Mouse (Mus musculus): Measurements from ENCODE around the gene Sdk2. TPM values are rescaled to one million over a fixed set of nuclear protein-coding genes. Genes with fewer than 3 reads are reported as not detected.

Sdk2 gene
- total and polyA plus RNA-seq, 3 experiments, result 1.2 to 4.8 (median 1.3) TPM

- Histone ChIP-seq H3K27me3 (replicated peaks) (no peaks in the 10 kb centered on the region), H3K27ac (ENCODE audit: insufficient read depth, low read depth) (no peak overlapping the region), H3K9ac (ENCODE audit: insufficient read depth, low read depth) (no peak overlapping the region), H3K4me3 (replicated peaks in 1 of 3; ENCODE audit: low read depth in 2 of 3, low read length in 2 of 3, poor library complexity in 1 of 3) (no peak overlapping the region), H3K36me3 (replicated peaks in 1 of 2; ENCODE audit: control insufficient read depth in 1 of 2, insufficient read depth in 1 of 2, low read length in 1 of 2) (no peaks in the 10 kb centered on the region), H3K4me1 (ENCODE audit: control insufficient read depth in 1 of 2, insufficient read depth in 2 of 2) (peaks cover 6 to 44% of the 10 kb centered on the region in 2 experiments), H3K4me2 (ENCODE audit: insufficient read depth, low read depth, poor library complexity, severe bottlenecking) (no peak overlapping the region), H3K9me3 (replicated peaks; ENCODE audit: low read length) (no peaks in the 10 kb centered on the region), H3K79me2 (replicated peaks; ENCODE audit: control insufficient read depth, extremely low read depth, insufficient read depth, poor library complexity, severe bottlenecking) (no peaks in the 10 kb centered on the region)
- no peak for DNase-seq (ENCODE audit: extremely low read depth)
- no peak for TF ChIP-seq POLR2AphosphoS2 (IDR thresholded peaks at IDR 0.05; ENCODE audit: low read depth, low read length)
- TF ChIP-seq TCF12 (IDR thresholded peaks at IDR 0.05; ENCODE audit: low read depth, low read length), result no peak
- no peak for TF ChIP-seq MAZ (IDR thresholded peaks at IDR 0.05; ENCODE audit: low read depth, low read length)
- TF ChIP-seq ELF1 (IDR thresholded peaks at IDR 0.05; ENCODE audit: low read depth, low read length), result no peak
- TF ChIP-seq USF1 (IDR thresholded peaks at IDR 0.05; ENCODE audit: low read depth, low read length), result no peak
- no peak for TF ChIP-seq HCFC1 (IDR thresholded peaks at IDR 0.05; ENCODE audit: low read depth, low read length)
- TF ChIP-seq UBTF (IDR thresholded peaks at IDR 0.05; ENCODE audit: low read depth, low read length), result no peak
- no peak for TF ChIP-seq CHD1 (IDR thresholded peaks at IDR 0.05; ENCODE audit: low read depth, low read length)
- TF ChIP-seq EP300 (IDR thresholded peaks at IDR 0.05; ENCODE audit: low read length), result no peak
- TF ChIP-seq USF2 (conservative IDR thresholded peaks at IDR 0.05; ENCODE audit: low read depth, low read length), result no peak
- no peak for TF ChIP-seq NRF1 (IDR thresholded peaks at IDR 0.05; ENCODE audit: low read depth, low read length)
- TF ChIP-seq JUND (conservative IDR thresholded peaks at IDR 0.05; ENCODE audit: low read depth, low read length), result no peak
- TF ChIP-seq IRF4 (IDR thresholded peaks at IDR 0.05; ENCODE audit: low read depth, low read length), result no peak
- no peak for TF ChIP-seq SMC3 (IDR thresholded peaks at IDR 0.05; ENCODE audit: low read depth, low read length)
- TF ChIP-seq MXI1 (IDR thresholded peaks at IDR 0.05; ENCODE audit: low read depth, low read length), result no peak
- TF ChIP-seq BHLHE40 (IDR thresholded peaks at IDR 0.05; ENCODE audit: low read depth, low read length), result no peak
- no peak for TF ChIP-seq MYC (IDR thresholded peaks at IDR 0.05; ENCODE audit: low read depth, low read length)
- TF ChIP-seq E2F4 (IDR thresholded peaks at IDR 0.05; ENCODE audit: insufficient replicate concordance, low read depth, low read length), result no peak
- in situ Hi-C loops (cut with MboI; ENCODE audit: low pct_ligation_motif_present, low pct_unique_long_range_greater_than_20kb, low sequenced_read_pairs) (no loop called here), dilution Hi-C loops (cut with MboI; ENCODE audit: extremely low pct_ligation_motif_present, extremely low pct_unique_long_range_greater_than_20kb, low sequenced_read_pairs) (no loop called here)
Measured at GRCm38 (mm10) chr11:113776851-113777511, 289.9 kb downstream of the Sdk2 start.

- in situ Hi-C loops (cut with MboI; ENCODE audit: low pct_ligation_motif_present, low pct_unique_long_range_greater_than_20kb, low sequenced_read_pairs) (no loop called here), dilution Hi-C loops (cut with MboI; ENCODE audit: extremely low pct_ligation_motif_present, extremely low pct_unique_long_range_greater_than_20kb, low sequenced_read_pairs) (no loop called here)
- H3K4me2 ChIP-seq (ENCODE audit: insufficient read depth, low read depth, poor library complexity, severe bottlenecking), result no peak overlapping the region
- peaks cover 2% of the 10 kb centered on the region for H3K27me3 ChIP-seq (replicated peaks)
- H3K9me3 ChIP-seq (replicated peaks; ENCODE audit: low read length), result no peaks in the 10 kb centered on the region
- no peak overlapping the region for H3K27ac ChIP-seq (ENCODE audit: insufficient read depth, low read depth)
- H3K79me2 ChIP-seq (replicated peaks; ENCODE audit: control insufficient read depth, extremely low read depth, insufficient read depth, poor library complexity, severe bottlenecking), result no peaks in the 10 kb centered on the region
- DNase-seq (ENCODE audit: extremely low read depth), result no peak
- H3K9ac ChIP-seq (ENCODE audit: insufficient read depth, low read depth), result no peak overlapping the region
- TF ChIP-seq MAFK (IDR thresholded peaks at IDR 0.05; ENCODE audit: insufficient replicate concordance, low read length), result peak; percentile 12; the same call in 1 of the 2 replicates
- no peak for TF ChIP-seq IRF4 (IDR thresholded peaks at IDR 0.05; ENCODE audit: low read depth, low read length)
- no peaks in the 10 kb centered on the region for H3K36me3 ChIP-seq (replicated peaks in 1 of 2; ENCODE audit: control insufficient read depth in 1 of 2, insufficient read depth in 1 of 2, low read length in 1 of 2)
- peaks cover 6 to 39% of the 10 kb centered on the region in 2 experiments for H3K4me1 ChIP-seq (ENCODE audit: control insufficient read depth in 1 of 2, insufficient read depth in 2 of 2)
- H3K4me3 ChIP-seq (replicated peaks in 1 of 3; ENCODE audit: low read depth in 2 of 3, low read length in 2 of 3, poor library complexity in 1 of 3), result no peak overlapping the region
Measured at GRCm38 (mm10) chr11:113774773-113775172, 292.1 kb downstream of the Sdk2 start.

Measured in CH12.LX (cell line).